In the genomic region with DNA sequence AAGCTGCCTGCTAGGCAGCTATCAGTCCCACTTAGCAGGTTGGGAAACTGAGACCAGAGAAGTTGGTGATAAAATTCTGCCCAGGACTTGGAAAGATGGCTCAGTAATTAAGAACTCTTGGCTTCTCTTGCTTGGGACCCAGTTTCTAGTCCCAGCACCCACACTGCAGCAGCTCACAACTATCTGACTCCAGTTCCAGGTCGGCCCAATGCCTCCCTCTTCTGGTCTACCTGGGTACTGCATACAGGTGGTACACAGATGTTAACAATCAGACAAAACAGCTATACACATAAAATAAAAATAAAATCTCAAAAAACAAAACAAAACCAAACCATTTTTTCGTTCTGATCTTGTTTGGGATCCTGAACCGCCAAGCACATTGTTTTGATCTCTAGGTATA, we compare ENCODE assay signal across 9 mouse cellular contexts. TPM values are rescaled to one million over a fixed set of nuclear protein-coding genes. Genes with fewer than 3 reads are reported as not detected.
DNase-seq lines count a peak whose midpoint lies in the region; ATAC-seq and TF ChIP-seq lines count a peak whose summit lies in the region.
"Had no signal": no experiment of that assay in that cellular context is flagged by ENCODE, and none has a peak within 500 bp of the region (broad histone marks: within the 10 kb centered on the region; RNA-seq: fewer than 3 reads in every experiment).

No protein-coding gene starts in this region.

- peak; percentile 47 for TF ChIP-seq CTCF in forebrain, postnatal 0 days (IDR thresholded peaks at IDR 0.05; ENCODE audit: low read depth)

- no peak overlapping the region for H3K9ac ChIP-seq in forebrain, postnatal 0 days
- H3K9ac ChIP-seq in forebrain, embryonic 12.5 days = no peak overlapping the region
- no peak overlapping the region for H3K9ac ChIP-seq in neural tube, embryonic 15.5 days (replicated peaks)

- H3K27me3 ChIP-seq in forebrain, postnatal 0 days (ENCODE audit: insufficient read depth, low read length) = no peaks in the 10 kb centered on the region
- H3K27me3 ChIP-seq in forebrain, embryonic 12.5 days = no peaks in the 10 kb centered on the region
- no peaks in the 10 kb centered on the region for H3K27me3 ChIP-seq in neural tube, embryonic 15.5 days (replicated peaks)

- DNase-seq in forebrain, postnatal 0 days = no peak
- DNase-seq in 3T3-L1 (ENCODE audit: low read depth, low spot score) = peak; percentile 50
- peak; percentile 31 for DNase-seq in adrenal gland, postnatal 25 days
- DNase-seq in lung, postnatal 14 days = peak; percentile 62
- DNase-seq in thymus, postnatal 4 days = peak; percentile 78
- no peak for DNase-seq in neural tube, embryonic 10.5 days (ENCODE audit: extremely low spot score, low spot score)

- H3K27ac ChIP-seq in forebrain, postnatal 0 days (ENCODE audit: low read depth, low read length) = no peak overlapping the region
- no peak overlapping the region for H3K27ac ChIP-seq in forebrain, embryonic 12.5 days
- no peak overlapping the region for H3K27ac ChIP-seq in neural tube, embryonic 15.5 days (replicated peaks)

- no peak overlapping the region for H3K4me3 ChIP-seq in forebrain, postnatal 0 days (ENCODE audit: low read depth, low read length)
- H3K4me3 ChIP-seq in forebrain, embryonic 12.5 days (replicated peaks) = no peak overlapping the region
- no peak overlapping the region for H3K4me3 ChIP-seq in neural tube, embryonic 15.5 days (replicated peaks)
- H3K4me3 ChIP-seq: megakaryocyte, embryonic 14.5 days had no signal

- no peak overlapping the region for H3K4me2 ChIP-seq in forebrain, postnatal 0 days (ENCODE audit: low read depth)
- no peak overlapping the region for H3K4me2 ChIP-seq in forebrain, embryonic 12.5 days
- H3K4me2 ChIP-seq in neural tube, embryonic 15.5 days = no peak overlapping the region

- ATAC-seq in forebrain, postnatal 0 days = no peak
- no peak for ATAC-seq in forebrain, embryonic 12.5 days (ENCODE audit: low FRiP score)
- no peak for ATAC-seq in neural tube, embryonic 15.5 days (ENCODE audit: low FRiP score)

- no peaks in the 10 kb centered on the region for H3K4me1 ChIP-seq in forebrain, postnatal 0 days (ENCODE audit: insufficient read depth)
- H3K4me1 ChIP-seq in forebrain, embryonic 12.5 days = no peaks in the 10 kb centered on the region
- H3K4me1 ChIP-seq in neural tube, embryonic 15.5 days = no peaks in the 10 kb centered on the region

- 70% methylated on average over 3 of the region's 3 CpGs for WGBS in forebrain, postnatal 0 days
- 67% methylated on average over 3 of the region's 3 CpGs for WGBS in forebrain, embryonic 12.5 days
- 57% methylated on average over 3 of the region's 3 CpGs for WGBS in neural tube, embryonic 15.5 days

- no peaks in the 10 kb centered on the region for H3K9me3 ChIP-seq in forebrain, postnatal 0 days (ENCODE audit: low read length)
- H3K9me3 ChIP-seq in forebrain, embryonic 12.5 days = no peaks in the 10 kb centered on the region
- no peaks in the 10 kb centered on the region for H3K9me3 ChIP-seq in neural tube, embryonic 15.5 days (replicated peaks)

- peaks cover 75% of the 10 kb centered on the region for H3K36me3 ChIP-seq in forebrain, postnatal 0 days (ENCODE audit: insufficient read depth)
- H3K36me3 ChIP-seq in forebrain, embryonic 12.5 days (replicated peaks) = peaks cover 84% of the 10 kb centered on the region
- H3K36me3 ChIP-seq in neural tube, embryonic 15.5 days = peaks cover 87% of the 10 kb centered on the region

RNA-seq across cellular contexts. Expression of gene Ttll1, which starts 10.3 kb away (rescaled TPM):
- 39.5 and 47.4 TPM in 2 replicates for total RNA-seq in forebrain, postnatal 0 days (2014; rRNA removed)
- polyA plus RNA-seq in forebrain, postnatal 0 days (2015; fragmentation: Nextera tagmentation; extraction: Ambion mirVana) = 76.2 and 115 TPM in 2 replicates
- 57.0 and 62.4 TPM in 2 replicates for polyA plus RNA-seq in forebrain, embryonic 12.5 days (2016; fragmentation: Nextera tagmentation; extraction: Ambion mirVana)
- 6.2 and 9.0 TPM in 2 replicates for total RNA-seq in adrenal gland, postnatal 25 days (2021)
- polyA plus RNA-seq in neural tube, embryonic 15.5 days (2015; fragmentation: Nextera tagmentation; extraction: Ambion mirVana) = 95.7 and 112 TPM in 2 replicates

RNA-seq across cellular contexts. Expression of gene Bik, which starts 26.3 kb away (rescaled TPM):
- total RNA-seq in forebrain, postnatal 0 days (2014; rRNA removed) = not detected in 2 replicates
- polyA plus RNA-seq in forebrain, postnatal 0 days (2015; fragmentation: Nextera tagmentation; extraction: Ambion mirVana) = 0.33 and 0.84 TPM in 2 replicates
- 1.4 and 1.7 TPM in 2 replicates for polyA plus RNA-seq in forebrain, embryonic 12.5 days (2016; fragmentation: Nextera tagmentation; extraction: Ambion mirVana)
- 3.9 and 4.3 TPM in 2 replicates for total RNA-seq in adrenal gland, postnatal 25 days (2021)
- 0.75 and 1.2 TPM in 2 replicates for polyA plus RNA-seq in neural tube, embryonic 15.5 days (2015; fragmentation: Nextera tagmentation; extraction: Ambion mirVana)

RNA-seq across cellular contexts. Expression of gene Pacsin2, which starts 35.9 kb away (rescaled TPM):
- total RNA-seq in forebrain, postnatal 0 days (2014; rRNA removed) = 13.8 and 20.9 TPM in 2 replicates
- 10.4 and 16.5 TPM in 2 replicates for polyA plus RNA-seq in forebrain, postnatal 0 days (2015; fragmentation: Nextera tagmentation; extraction: Ambion mirVana)
- 37.0 and 40.7 TPM in 2 replicates for polyA plus RNA-seq in forebrain, embryonic 12.5 days (2016; fragmentation: Nextera tagmentation; extraction: Ambion mirVana)
- 80.8 and 94.8 TPM in 2 replicates for total RNA-seq in adrenal gland, postnatal 25 days (2021)
- polyA plus RNA-seq in neural tube, embryonic 15.5 days (2015; fragmentation: Nextera tagmentation; extraction: Ambion mirVana) = 25.2 and 39.3 TPM in 2 replicates

Comparison
In these comparisons a context has a peak if more than half of its experiments do, and no peak if none do; other contexts are left out.
1. DNase-seq: peak in 3T3-L1 (single experiment), adrenal gland, postnatal 25 days (single experiment), lung, postnatal 14 days (single experiment) and thymus, postnatal 4 days (single experiment); none in forebrain, postnatal 0 days (single experiment) and neural tube, embryonic 10.5 days (single experiment).